Mouse (Mus musculus) small intestine, adult 2 months (tissue): Measurements from ENCODE around the gene Lrrc4c.

Experiments
- CTCF ChIP-seq: fragments of 200-500 bp; IDR thresholded peaks from 2 replicates; pipeline ENCODE4 v1.5.1; 2012; ENCODE audit warnings: low read depth, mild to moderate bottlenecking, control low read depth, inconsistent platforms, low read length, moderate library complexity, mixed read lengths; ENCODE audit not compliant: insufficient replicate concordance, insufficient read length; ENCODE audit errors: extremely low read depth
- POLR2A ChIP-seq: fragments of 200-500 bp; IDR thresholded peaks from 2 replicates; pipeline ENCODE4 v1.6.1; 2012; ENCODE audit warnings: low read depth, mild to moderate bottlenecking, control low read depth, inconsistent platforms, low read length, moderate library complexity

DNA sequence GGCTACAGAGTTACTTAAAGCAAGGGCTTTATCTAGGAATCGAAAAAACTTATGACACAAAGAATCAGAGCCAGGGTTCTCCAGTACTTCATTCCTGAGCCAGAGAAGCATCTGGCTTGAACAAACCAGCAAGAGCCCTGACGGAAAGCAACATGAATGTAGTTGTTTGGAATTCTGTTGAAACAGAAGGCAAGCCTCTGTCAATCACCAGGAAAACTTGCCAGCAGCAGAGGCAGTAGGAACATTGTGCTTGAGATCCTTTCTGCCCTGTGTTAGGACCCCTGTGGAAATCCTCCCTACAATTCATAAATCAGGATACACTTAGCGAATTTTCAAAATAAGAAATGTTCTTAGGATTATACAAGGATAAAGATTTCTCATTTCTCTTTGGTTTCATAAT lies 780.0 kb downstream of the Lrrc4c start:
- no peak for TF ChIP-seq CTCF
- TF ChIP-seq POLR2A = no peak
